Mouse (Mus musculus) left cerebral cortex, postnatal 14 days (tissue): ENCODE results near the gene Osmr. TPM values are rescaled to one million over a fixed set of nuclear protein-coding genes. Genes with fewer than 3 reads are reported as not detected.

Experiments used
- DNase-seq, 2 experiments: peaks; one replicate each; pipeline ENCODE4 v3.0.0; 2021 to 2022; ENCODE audit warnings: low spot score in 2 of 2, mixed read lengths in 1 of 2
- intact Hi-C: fragments of 180-260 bp; cut with DNase I; formaldehyde crosslinking; loops from one replicate; pipeline ENCODE4 v1.15.1; 2025
- long read RNA-seq, 2 experiments: library from polyadenylated mRNA; stranded (forward); transcript quantifications; one replicate each; pipeline ENCODE4 v2.0.0; 2021
- total RNA-seq, 2 experiments: library from RNA; stranded (reverse); gene quantifications; 2 replicates each; pipeline ENCODE4 v1.2.3; 2021

Gene Osmr
- total RNA-seq = 1 to 10 TPM; 3.3 to 3.8 TPM
- long read RNA-seq, experiment 1, partial matches to known transcripts = 0 of 1 reads
- long read RNA-seq, experiment 1, other reads (novel, unspliced or antisense) = 1 of 1 reads
- long read RNA-seq, experiment 2, full-length matches to known transcripts = 1 of 5 reads
- long read RNA-seq, experiment 2, partial matches to known transcripts = 3 of 5 reads
- long read RNA-seq, experiment 2, other reads (novel, unspliced or antisense) = 1 of 5 reads

DNA sequence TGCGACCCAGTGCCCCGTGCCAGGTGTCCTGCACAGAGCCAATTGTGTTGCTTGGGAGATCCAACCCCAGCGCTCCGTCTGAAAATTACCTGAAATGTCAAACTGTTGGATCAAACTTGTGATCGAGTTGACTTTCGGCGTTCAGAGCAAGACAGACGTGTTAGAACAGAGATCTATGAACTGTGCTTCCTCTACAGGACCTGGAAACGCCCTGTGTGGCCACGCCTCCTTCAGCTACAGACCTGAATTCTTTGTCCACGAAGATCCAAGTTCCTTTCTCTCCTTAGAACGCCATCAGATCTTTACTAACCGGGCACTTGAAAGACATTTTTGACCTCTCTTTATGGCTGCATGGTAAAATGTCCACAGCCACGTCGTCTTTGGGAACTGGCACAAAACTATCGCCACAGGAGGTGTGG is at the start of gene Osmr:
Osmr (minus strand) TSS at position 369 of the 419 bp plus-strand sequence.
- intact Hi-C loops = no loop called here
- no peak for DNase-seq

GRCm38 (mm10) chr15:6919406-6919805 is 44.6 kb upstream of the Osmr start:
- intact Hi-C loops = no loop called here
- no peak for DNase-seq

- peak in 1 of 2 experiments; percentile 23 for DNase-seq
- intact Hi-C loops = loop anchor here (5.0 kb wide), 1 partner anchor 73 kb away; no protein-coding TSS in a partner anchor
These were observed 39.4 kb upstream of the Osmr start for GRCm38 (mm10) chr15:6914163-6914562.

DNA sequence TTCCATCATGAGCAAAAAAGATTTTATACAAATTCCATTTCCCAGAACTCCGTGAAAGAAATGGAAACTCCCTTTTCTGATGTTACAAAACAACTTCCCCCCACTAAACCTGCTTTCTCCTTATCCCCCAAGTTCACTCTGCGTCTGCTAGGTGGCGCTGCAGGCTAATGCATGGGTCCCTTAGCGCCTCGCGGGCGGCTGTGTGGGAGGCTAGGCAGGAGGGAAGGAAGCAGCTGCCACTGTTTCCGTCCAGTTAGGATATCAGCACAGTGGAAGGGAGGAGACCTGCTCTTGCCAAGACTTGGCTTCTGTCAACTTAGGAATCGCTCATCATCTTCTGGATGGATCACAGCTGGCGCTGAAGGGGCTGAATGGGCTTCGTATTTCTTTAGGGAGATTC is 34.9 kb upstream of the Osmr start:
- intact Hi-C loops = loop anchor here (1.0 to 5.0 kb wide), 4 partner anchors 78 to 534 kb away; no protein-coding TSS in a partner anchor
- peak; percentile 86 to 93 for DNase-seq

GRCm38 (mm10) chr15:6909084-6909483 is 34.3 kb upstream of the Osmr start:
- no peak for DNase-seq
- intact Hi-C loops = loop anchor here (1.0 to 5.0 kb wide), 3 partner anchors 223 to 534 kb away; no protein-coding TSS in a partner anchor

GRCm38 (mm10) chr15:6908601-6909000 is 33.8 kb upstream of the Osmr start:
- intact Hi-C loops = loop anchor here (5.0 kb wide), 1 partner anchor 224 kb away; no protein-coding TSS in a partner anchor
- DNase-seq = no peak

DNA sequence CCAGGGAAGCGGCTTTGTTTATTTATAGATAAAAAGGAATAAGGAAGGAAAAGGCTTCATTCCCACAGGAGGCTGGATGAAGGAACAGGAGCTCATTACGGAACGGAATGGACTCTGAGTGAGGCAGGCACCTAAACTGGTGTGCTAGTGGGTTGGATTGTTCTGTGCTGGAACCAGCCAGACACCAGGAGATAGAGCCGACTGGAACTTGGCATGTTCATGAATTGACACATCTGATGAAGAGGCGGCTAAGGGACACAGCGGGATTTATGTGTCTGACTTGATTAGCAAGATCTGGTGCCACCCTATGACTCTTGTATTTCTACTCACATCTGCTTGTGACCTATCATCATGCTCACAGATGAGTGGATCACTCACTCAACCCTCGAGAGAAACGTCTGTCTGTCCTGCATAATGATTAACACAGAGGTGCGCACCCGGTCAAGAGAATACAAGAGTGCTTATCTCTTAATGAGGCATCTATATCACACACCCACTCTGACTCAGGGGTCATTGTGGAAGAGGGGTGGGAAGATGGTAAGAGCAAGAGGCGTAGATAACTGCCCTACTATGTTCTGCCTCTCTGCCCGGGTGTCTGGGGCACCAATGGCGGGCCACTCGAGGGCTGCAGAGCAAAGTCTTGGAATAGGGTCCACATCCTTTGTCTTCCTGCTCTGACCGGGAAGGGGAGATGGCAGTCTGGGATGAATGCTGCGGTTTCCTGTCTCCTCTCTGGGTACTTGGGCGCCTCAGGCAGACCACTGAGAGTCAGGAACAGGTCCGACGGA is 31.7 kb upstream of the Osmr start:
- intact Hi-C loops = loop anchor here (5.0 kb wide), 1 partner anchor 226 kb away; no protein-coding TSS in a partner anchor

DNA sequence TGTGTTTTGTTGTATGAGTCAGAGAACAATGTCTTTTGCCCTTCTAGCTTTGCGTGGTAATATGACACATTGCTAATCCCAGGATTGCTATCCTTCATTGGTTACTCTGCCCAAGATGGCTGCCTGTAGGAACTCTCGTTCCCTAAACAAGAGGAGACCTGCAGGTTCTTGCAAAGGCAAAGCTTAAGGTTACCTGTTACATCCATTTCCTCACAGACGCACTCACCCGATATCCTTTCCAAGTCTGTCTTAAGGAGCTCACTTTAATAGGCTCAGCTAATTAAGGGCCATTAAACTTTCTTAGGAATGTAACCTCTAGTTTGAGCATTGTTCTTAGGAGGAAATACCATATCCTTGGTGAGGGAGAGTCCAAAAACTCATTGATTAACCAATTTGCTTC is 31.0 kb upstream of the Osmr start:
- DNase-seq = no peak
- intact Hi-C loops = loop anchor here (5.0 kb wide), 1 partner anchor 227 kb away; no protein-coding TSS in a partner anchor

More for the DNA sequence above, 31.7 kb upstream of the Osmr start:
- DNase-seq = no peak

GRCm38 (mm10) chr15:6903286-6903975 is 28.7 kb upstream of the Osmr start:
- DNase-seq = no peak
- intact Hi-C loops = no loop called here

- intact Hi-C loops = no loop called here
- DNase-seq = no peak
These were observed 27.3 kb upstream of the Osmr start for GRCm38 (mm10) chr15:6901982-6902639.

DNA sequence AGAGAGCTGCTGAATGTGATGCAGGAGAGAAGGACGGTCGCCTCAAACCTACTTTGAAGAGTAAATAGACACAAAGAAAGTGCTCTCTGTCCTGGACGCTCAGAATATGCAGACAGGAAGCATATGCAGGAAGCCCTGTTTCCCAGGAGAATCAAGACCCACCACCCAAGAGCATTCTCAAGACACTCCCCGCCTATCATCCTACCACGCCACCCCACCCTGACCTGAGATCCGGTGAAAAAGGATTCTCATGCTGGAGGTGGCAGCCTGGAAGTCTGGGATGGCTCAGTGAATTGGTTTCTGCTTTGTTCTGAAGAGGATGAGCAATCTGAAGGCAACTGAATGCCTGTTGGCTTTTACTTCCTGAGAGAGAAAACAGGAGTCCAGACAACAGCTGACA is 26.5 kb upstream of the Osmr start:
- intact Hi-C loops = no loop called here
- no peak for DNase-seq

- DNase-seq = no peak
- intact Hi-C loops = loop anchor here (5.0 kb wide), 1 partner anchor 42 kb away; no protein-coding TSS in a partner anchor
These were observed 9.5 kb upstream of the Osmr start for GRCm38 (mm10) chr15:6884260-6884659.

GRCm38 (mm10) chr15:6883816-6884215 is 9.0 kb upstream of the Osmr start:
- peak; percentile 33 to 67 for DNase-seq
- intact Hi-C loops = loop anchor here (2.0 to 5.0 kb wide), 2 partner anchors 42 to 343 kb away; no protein-coding TSS in a partner anchor

DNA sequence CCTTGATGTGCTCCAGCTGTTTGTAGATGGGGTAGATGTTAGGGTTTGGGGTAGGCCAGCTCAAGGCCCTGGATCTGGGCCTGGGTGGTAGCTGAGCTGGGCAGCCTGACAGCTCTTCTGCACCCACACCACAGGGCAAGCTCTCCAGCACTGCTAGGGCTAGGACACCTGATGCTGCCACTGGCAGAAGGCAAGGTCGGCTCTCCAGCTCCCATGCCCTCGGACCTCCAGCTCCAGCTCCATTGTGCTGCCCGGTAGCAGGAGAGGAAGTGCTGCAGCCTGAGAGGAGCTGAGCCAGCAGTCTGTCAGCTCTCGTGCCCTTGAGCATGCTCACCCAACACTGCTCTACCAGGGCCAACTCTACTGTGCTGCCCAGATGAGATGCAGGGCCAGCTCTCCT is 8.3 kb upstream of the Osmr start:
- DNase-seq = no peak
- intact Hi-C loops = loop anchor here (2.0 to 5.0 kb wide), 2 partner anchors 41 to 344 kb away; no protein-coding TSS in a partner anchor

- intact Hi-C loops = loop anchor here (2.0 to 5.0 kb wide), 2 partner anchors 40 to 345 kb away; no protein-coding TSS in a partner anchor
- DNase-seq = peak; percentile 55 to 69
These were observed 7.4 kb upstream of the Osmr start for GRCm38 (mm10) chr15:6882180-6882579.

DNA sequence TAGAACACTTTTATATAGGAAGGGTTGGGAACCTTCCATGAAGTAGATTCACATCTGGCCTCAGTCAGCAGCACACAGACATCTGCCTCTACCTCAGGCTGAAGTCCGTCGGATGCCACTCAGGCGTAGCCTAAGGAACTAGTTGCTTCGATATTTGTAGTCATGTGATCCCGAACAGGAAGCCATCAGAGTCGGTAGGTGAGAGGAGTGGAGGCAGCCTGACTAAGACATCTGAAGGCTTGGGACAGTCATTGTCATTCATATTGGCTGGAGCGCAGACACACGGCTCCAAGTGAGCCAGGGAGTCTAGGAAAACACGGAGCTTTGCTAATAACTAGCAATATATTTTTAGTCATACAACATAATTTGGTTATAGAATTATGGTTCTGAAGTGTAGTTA is 6.4 kb upstream of the Osmr start:
- intact Hi-C loops = loop anchor here (5.0 kb wide), 1 partner anchor 39 kb away; no protein-coding TSS in a partner anchor
- no peak for DNase-seq

GRCm38 (mm10) chr15:6873807-6874600 is 765 bp downstream of the Osmr start:
- intact Hi-C loops = no loop called here
- no peak for DNase-seq

DNA sequence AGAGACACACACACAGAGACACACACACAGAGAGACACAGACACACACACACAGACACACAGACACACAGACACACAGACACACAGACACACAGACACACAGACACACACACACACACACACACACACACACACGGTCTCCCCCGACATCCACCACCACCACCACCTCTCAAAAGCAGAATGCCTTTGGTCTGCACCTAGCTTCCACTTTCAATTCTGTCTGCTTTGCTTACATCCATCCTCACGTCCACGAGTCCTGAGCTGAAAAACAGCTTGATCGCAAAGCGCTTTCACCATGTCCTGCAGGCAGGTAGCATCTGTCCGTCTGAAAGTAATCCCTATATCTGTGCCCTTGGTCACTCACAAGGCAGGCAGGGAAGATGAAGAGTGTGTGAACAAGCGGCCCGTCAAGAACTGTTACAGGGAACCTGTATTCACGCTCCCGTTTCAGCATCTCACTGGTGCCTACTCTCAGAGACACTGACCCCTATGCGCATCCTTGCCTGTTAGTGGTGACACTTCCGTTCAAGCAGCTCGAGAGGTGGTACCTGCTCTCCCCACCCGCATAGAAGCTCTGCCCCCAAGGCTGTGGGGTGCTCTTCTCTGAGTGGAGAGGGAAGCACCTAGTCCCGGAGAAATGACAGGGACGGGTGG is 1.5 kb downstream of the Osmr start:
- intact Hi-C loops = no loop called here
- no peak for DNase-seq
